Mouse (Mus musculus) bone marrow macrophage, adult 2 months (primary cell): Measurements from ENCODE around the gene Armc6.

Source experiments
- CTCF ChIP-seq: IDR thresholded peaks from 2 replicates; pipeline ENCODE4 v1.5.1; 2012; ENCODE audit warnings: low read depth, mild to moderate bottlenecking, low read length, moderate library complexity
- POLR2A ChIP-seq: IDR thresholded peaks from 2 replicates; pipeline ENCODE4 v1.6.1; 2012; ENCODE audit warnings: mild to moderate bottlenecking, low read depth, low read length, borderline replicate concordance

DNA sequence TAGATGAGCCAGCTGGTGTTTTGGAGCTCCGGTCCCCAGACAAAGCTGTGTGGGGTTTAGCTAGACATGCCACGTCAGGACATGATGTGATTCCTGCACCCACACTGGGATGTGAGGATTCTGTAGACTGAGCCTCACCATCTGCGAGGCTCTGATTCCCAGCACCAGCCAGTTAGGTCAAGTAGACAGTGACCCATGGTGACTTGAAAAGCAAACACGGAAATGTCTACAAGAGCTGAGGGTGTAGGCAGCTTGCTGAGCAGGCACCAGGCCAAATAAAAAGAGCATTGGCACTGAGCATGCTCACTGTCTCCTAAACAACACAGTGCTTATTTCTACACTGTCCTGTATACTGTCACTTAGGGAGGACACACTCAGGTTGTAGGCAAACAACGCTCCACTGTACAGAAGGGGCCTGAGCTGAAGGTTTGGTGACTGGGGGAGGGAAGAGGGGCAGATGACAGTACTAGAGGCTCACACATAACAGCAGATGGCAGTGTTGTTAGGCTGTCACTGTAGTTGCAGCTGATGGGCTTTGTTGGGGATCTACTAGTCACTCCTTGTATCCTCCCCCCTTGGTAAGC, 34.1 kb downstream of the Armc6 start:
- TF ChIP-seq CTCF, result no peak
- no peak for TF ChIP-seq POLR2A
